ENCODE assay signal across 17 mouse cellular contexts in the genomic region with DNA sequence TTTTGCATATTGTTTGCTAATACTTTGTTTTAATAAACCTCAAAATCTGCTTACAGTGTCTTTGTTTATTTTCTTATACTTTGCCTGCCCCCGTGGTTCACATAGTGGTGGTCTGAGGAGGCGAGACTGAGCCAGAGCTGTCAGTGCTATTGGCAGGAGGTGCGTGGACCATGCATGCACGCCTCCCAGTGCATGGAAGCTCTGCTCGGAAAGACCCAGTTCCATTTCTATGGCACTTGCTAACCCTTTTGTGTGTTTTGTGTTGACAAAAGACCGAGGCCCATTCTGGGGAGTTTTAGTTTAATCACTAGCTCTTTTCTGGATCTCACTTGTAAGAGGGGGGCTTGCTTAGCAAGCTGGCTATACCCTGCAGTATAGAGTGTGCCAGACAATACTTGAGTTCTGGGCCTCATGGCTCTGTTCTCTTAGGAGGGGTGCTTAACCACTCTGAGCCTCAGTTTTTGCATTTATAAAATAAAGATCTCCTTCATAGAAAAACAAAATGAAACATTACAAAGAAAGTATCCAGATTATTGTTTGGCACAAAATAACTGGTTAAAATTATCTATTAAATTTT. TPM values are rescaled to one million over a fixed set of nuclear protein-coding genes. Genes with fewer than 3 reads are reported as not detected.
"Had no signal": no experiment of that assay in that cellular context is flagged by ENCODE, and none has a peak within 500 bp of the region (broad histone marks: within the 10 kb centered on the region; RNA-seq: fewer than 3 reads in every experiment).

No protein-coding gene starts in this region.

- H3K9me3 ChIP-seq: limb, embryonic 13.5 days; midbrain, embryonic 10.5 days; neural tube, embryonic 15.5 days; stomach, embryonic 15.5 days had no signal

- H3K27me3 ChIP-seq: limb, embryonic 13.5 days; neural tube, embryonic 15.5 days; stomach, embryonic 15.5 days had no signal

- H3K4me2 ChIP-seq: limb, embryonic 13.5 days; neural tube, embryonic 15.5 days; stomach, embryonic 15.5 days had no signal

- H3K9ac ChIP-seq: limb, embryonic 13.5 days; liver, embryonic 14.5 days; neural tube, embryonic 15.5 days; stomach, embryonic 15.5 days had no signal

- DNase-seq: kidney, postnatal 10 days; kidney, postnatal 4 days; left cerebral cortex, postnatal 4 days; lung, adult 2 months; lung, postnatal 10 days; lung, postnatal 4 days; thymus, adult 18-20 months; thymus, postnatal 14 days had no signal

- H3K4me3 ChIP-seq: layer of hippocampus, adult 2 months; limb, embryonic 13.5 days; midbrain, embryonic 10.5 days; myocyte; neural tube, embryonic 15.5 days; stomach, embryonic 15.5 days had no signal

- H3K27ac ChIP-seq: layer of hippocampus, adult 2 months; limb, embryonic 13.5 days; liver, embryonic 14.5 days; midbrain, embryonic 10.5 days; neural tube, embryonic 15.5 days; stomach, embryonic 15.5 days had no signal

- H3K4me1 ChIP-seq: neural tube, embryonic 15.5 days had no signal

RNA-seq across cellular contexts. Expression of a gene that starts 11.2 kb away (rescaled TPM):
- polyA plus RNA-seq: liver, adult 2 months; liver, embryonic 14.5 days; midbrain, embryonic 10.5 days; myocyte; neural tube, embryonic 11.5 days had no signal
